Mouse (Mus musculus) brain, embryonic 14.5 days (tissue): ENCODE measurements around the gene Zfp384. TPM values are rescaled to one million over a fixed set of nuclear protein-coding genes. Genes with fewer than 3 reads are reported as not detected.

Source experiments
- DNase-seq: peaks from one replicate; pipeline ENCODE4 v3.0.0-alpha.2; 2011; ENCODE audit warnings: low read depth
- CTCF ChIP-seq: fragments of 200-500 bp; IDR thresholded peaks from 2 replicates; pipeline ENCODE4 v1.5.1; 2012; ENCODE audit warnings: inconsistent platforms, mild to moderate bottlenecking, moderate library complexity, borderline replicate concordance; ENCODE audit not compliant: insufficient read depth, insufficient read length; ENCODE audit errors: extremely low read depth
- POLR2A ChIP-seq: fragments of 200-500 bp; IDR thresholded peaks from 2 replicates; pipeline ENCODE4 v1.6.1; 2012; ENCODE audit warnings: mild to moderate bottlenecking, inconsistent platforms, borderline replicate concordance; ENCODE audit not compliant: poor library complexity, insufficient read depth, insufficient read length, severe bottlenecking; ENCODE audit errors: extremely low read depth
- polyA plus RNA-seq: library from polyadenylated mRNA; depleted of rRNA; stranded (reverse); fragments of >200 nt; gene quantifications from 2 replicates; pipeline ENCODE4 v1.2.3, GENCODE M21; 2012; rRNA removed

Zfp384 gene
- polyA plus RNA-seq, 1 experiment = 107 TPM

DNA sequence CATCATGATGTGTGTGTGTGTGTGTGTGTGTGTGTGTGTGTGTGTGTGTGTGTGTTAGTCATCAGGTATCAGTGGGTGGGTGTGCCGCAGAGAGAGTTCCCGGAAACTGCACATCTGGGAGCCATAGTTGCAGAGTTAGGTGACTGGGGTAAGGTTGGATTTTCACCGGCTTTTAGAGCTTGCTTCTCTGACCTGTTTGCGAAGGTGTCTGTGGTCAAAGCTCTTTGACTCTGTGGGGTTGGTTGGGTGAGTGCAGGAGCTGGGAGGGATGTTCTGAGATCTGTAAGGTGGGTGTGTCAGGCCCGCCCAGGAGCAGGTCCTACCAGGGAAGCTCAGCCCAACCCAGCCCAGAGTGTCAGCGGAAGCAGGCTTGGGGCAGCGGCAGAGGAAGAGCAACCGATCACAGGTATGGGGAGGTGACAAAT lies 58.6 kb downstream of the Zfp384 start, which contains the start of gene Lpar5:
Lpar5 (plus strand) TSS at position 350 of the 425 bp plus-strand sequence.
- DNase-seq = no peak

GRCm38 (mm10) chr6:125071170-125071895 lies 62.4 kb downstream of the Zfp384 start:
- DNase-seq = peak; percentile 91
- TF ChIP-seq POLR2A (no peak), CTCF (no peak)

More for the DNA sequence above, 58.6 kb downstream of the Zfp384 start, which contains the start of gene Lpar5:
- TF ChIP-seq POLR2A = no peak
- no peak for TF ChIP-seq CTCF

DNA sequence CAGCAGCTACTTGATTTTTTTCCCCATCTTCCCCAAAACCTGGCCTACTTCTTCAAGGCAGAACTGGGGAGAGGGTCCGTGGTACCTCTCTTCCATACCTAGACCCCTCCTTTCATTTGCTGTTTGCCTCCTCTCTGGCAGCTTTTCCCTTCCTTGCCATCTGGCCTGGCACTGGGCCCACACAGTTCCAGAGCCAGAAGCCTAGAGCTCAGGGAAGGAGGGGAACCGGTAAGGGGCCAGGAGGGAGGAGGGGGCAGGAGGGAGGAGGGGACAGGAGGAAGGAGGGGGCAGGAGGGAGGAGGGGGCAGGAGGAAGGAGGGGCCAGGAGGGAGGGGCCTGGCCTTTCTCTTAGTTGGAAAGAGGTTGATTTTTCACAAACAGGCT lies 62.9 kb downstream of the Zfp384 start:
- no peak for TF ChIP-seq POLR2A
- TF ChIP-seq CTCF = no peak
- DNase-seq = peak; percentile 97

DNA sequence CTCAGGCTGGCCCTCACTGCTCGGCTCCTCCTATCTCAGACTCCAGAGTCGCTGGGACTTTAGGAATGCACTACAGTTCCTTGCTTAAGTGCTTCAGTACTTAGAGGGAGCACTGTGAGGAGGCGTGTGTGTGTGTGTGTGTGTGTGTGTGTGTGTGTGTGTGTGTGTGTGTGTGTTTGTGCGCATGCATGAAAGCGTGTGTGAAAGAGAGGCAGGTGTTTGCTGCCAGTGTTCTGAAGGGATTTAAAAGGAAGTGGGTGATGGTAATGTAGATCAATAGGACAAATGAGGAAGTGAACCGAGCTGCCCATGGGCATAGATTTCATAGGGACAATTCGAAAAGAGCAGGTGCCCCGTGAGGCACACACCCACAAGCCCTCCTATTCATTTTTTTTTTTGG lies 64.9 kb downstream of the Zfp384 start:
- TF ChIP-seq POLR2A (no peak), CTCF (no peak)
- DNase-seq = no peak

GRCm38 (mm10) chr6:125081394-125081793 lies 72.4 kb downstream of the Zfp384 start:
- DNase-seq = no peak
- no peak for TF ChIP-seq POLR2A
- TF ChIP-seq CTCF = no peak

DNA sequence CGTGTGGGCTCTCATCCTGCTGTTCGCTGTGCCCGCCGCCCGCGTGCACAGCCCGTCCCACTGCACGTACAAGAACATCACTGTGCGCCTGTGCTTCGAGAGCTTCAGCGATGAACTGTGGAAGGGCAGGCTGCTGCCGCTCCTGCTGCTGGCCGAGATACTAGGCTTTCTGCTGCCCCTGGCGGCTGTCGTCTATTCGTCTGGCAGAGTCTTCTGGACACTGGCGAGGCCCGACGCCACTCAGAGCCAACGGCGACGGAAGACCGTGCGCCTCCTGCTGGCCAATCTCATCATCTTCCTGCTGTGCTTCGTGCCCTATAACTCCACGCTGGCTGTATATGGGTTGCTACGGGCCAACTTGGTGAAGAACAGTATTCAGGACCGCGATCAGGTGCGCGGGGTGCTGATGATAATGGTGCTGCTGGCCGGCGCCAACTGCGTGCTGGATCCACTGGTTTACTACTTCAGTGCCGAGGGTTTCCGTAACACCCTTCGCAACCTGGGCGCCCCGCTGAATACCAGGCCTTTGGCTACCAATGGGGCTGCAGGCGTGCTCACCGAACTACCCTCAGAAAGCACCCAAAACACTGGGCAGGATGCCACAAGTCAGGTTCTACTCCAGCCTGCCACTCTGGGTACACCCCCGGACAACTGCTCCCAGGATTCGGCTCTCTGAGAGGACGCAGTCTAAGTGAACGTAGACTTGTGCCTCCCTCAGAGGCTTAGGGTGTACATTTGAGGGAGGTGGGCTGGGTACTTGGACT lies 73.0 kb downstream of the Zfp384 start:
- DNase-seq = peak; percentile 98
- TF ChIP-seq POLR2A (peak; percentile 68; the same call in 1 of the 2 replicates), CTCF (peak; percentile 96)

- no peak for DNase-seq
- TF ChIP-seq POLR2A (no peak), CTCF (no peak)
Observed at GRCm38 (mm10) chr6:125082801-125083386, 73.9 kb downstream of the Zfp384 start.

- peak; percentile 90 for DNase-seq
- TF ChIP-seq POLR2A = no peak
- peak; percentile 83; the same call in 1 of the 2 replicates for TF ChIP-seq CTCF
Observed at GRCm38 (mm10) chr6:125084424-125084823, 75.5 kb downstream of the Zfp384 start.

Other genes starting within 250 kb of the Zfp384 start
- gene Eno2, start 239.5 kb upstream of the Zfp384 start, polyA plus RNA-seq = 48.6 and 69.6 TPM in 2 replicates
- 5.6 and 8.7 TPM in 2 replicates for gene Lrrc23, start 229.4 kb upstream of the Zfp384 start, polyA plus RNA-seq
- gene Spsb2, start 200.5 kb upstream of the Zfp384 start, polyA plus RNA-seq = 5.3 and 5.7 TPM in 2 replicates
- 318 and 333 TPM in 2 replicates for gene Tpi1, start 194.8 kb upstream of the Zfp384 start, polyA plus RNA-seq
- 157 and 162 TPM in 2 replicates for gene Usp5, start 179.7 kb upstream of the Zfp384 start, polyA plus RNA-seq
- 49.5 and 122 TPM in 2 replicates for gene Cdca3, start 179.6 kb upstream of the Zfp384 start, polyA plus RNA-seq
- 1.9 and 2.6 TPM in 2 replicates for gene Gnb3, start 168.9 kb upstream of the Zfp384 start, polyA plus RNA-seq
- gene P3h3, start 151.4 kb upstream of the Zfp384 start, polyA plus RNA-seq = 123 and 173 TPM in 2 replicates
- gene Gpr162, start 145.2 kb upstream of the Zfp384 start, polyA plus RNA-seq = 107 and 117 TPM in 2 replicates
- gene Cd4, start 120.9 kb upstream of the Zfp384 start, polyA plus RNA-seq = 0.09 and 0.14 TPM in 2 replicates
- 3.8 and 4.5 TPM in 2 replicates for gene Lag3, start 97.4 kb upstream of the Zfp384 start, polyA plus RNA-seq
- gene Ptms, start 89.0 kb upstream of the Zfp384 start, polyA plus RNA-seq = 2,630 and 3,258 TPM in 2 replicates
- 551 and 626 TPM in 2 replicates for gene Mlf2, start 77.8 kb upstream of the Zfp384 start, polyA plus RNA-seq
- gene Cops7a, start 43.6 kb upstream of the Zfp384 start, polyA plus RNA-seq = 130 and 170 TPM in 2 replicates
- gene Pianp, start 12.5 kb upstream of the Zfp384 start, polyA plus RNA-seq = 49.8 and 68.1 TPM in 2 replicates
- 127 and 169 TPM in 2 replicates for gene Ing4, start 30.6 kb downstream of the Zfp384 start, polyA plus RNA-seq
- gene Acrbp, start 40.5 kb downstream of the Zfp384 start, polyA plus RNA-seq = 29.5 and 32.6 TPM in 2 replicates
- 1.0 and 1.2 TPM in 2 replicates for gene Lpar5, start 58.8 kb downstream of the Zfp384 start, polyA plus RNA-seq
- 69.8 and 142 TPM in 2 replicates for gene Chd4, start 86.8 kb downstream of the Zfp384 start, polyA plus RNA-seq
- 32.6 and 34.6 TPM in 2 replicates for gene Nop2, start 122.8 kb downstream of the Zfp384 start, polyA plus RNA-seq
- 29.9 TPM in 2 replicates for gene Iffo1, start 136.1 kb downstream of the Zfp384 start, polyA plus RNA-seq
- gene Gapdh, start 157.3 kb downstream of the Zfp384 start, polyA plus RNA-seq = 2,343 and 3,527 TPM in 2 replicates
- 169 and 213 TPM in 2 replicates for gene Ncapd2, start 182.6 kb downstream of the Zfp384 start, polyA plus RNA-seq
- gene Mrpl51, start 182.7 kb downstream of the Zfp384 start, polyA plus RNA-seq = 48.9 and 54.4 TPM in 2 replicates
- 19.9 and 22.3 TPM in 2 replicates for gene Vamp1, start 206.4 kb downstream of the Zfp384 start, polyA plus RNA-seq
- gene Tapbpl, start 222.7 kb downstream of the Zfp384 start, polyA plus RNA-seq = 2.7 and 3.1 TPM in 2 replicates
- 0.15 and 0.24 TPM in 2 replicates for gene Cd27, start 227.9 kb downstream of the Zfp384 start, polyA plus RNA-seq